Mouse (Mus musculus): ENCODE data around the gene Abcd3.
"Not testable (repeated sequence)": the region's sequence is repeated elsewhere in the genome, so short reads cannot be mapped to it uniquely, and the experiment has no call there.

GRCm38 (mm10) chr3:121741186-121741848, 73.8 kb downstream of the Abcd3 start:
- TF ChIP-seq CTCF (IDR thresholded peaks at IDR 0.05; ENCODE audit: borderline replicate concordance, control insufficient read depth, extremely low read depth, insufficient read depth, low read length, poor library complexity); POLR2A (IDR thresholded peaks at IDR 0.05; ENCODE audit: control insufficient read depth, extremely low read depth, insufficient read depth, low read length, poor library complexity): not testable (repeated sequence)

Data from thymus, adult 2 months (tissue).